Mouse (Mus musculus): ENCODE measurements around the gene Srsf6. TPM values are rescaled to one million over a fixed set of nuclear protein-coding genes. Genes with fewer than 3 reads are reported as not detected.

Srsf6 gene
- polyA plus RNA-seq (2012; rRNA removed; ENCODE audit: low replicate concordance) = 62.7 and 217 TPM in 2 replicates

DNA sequence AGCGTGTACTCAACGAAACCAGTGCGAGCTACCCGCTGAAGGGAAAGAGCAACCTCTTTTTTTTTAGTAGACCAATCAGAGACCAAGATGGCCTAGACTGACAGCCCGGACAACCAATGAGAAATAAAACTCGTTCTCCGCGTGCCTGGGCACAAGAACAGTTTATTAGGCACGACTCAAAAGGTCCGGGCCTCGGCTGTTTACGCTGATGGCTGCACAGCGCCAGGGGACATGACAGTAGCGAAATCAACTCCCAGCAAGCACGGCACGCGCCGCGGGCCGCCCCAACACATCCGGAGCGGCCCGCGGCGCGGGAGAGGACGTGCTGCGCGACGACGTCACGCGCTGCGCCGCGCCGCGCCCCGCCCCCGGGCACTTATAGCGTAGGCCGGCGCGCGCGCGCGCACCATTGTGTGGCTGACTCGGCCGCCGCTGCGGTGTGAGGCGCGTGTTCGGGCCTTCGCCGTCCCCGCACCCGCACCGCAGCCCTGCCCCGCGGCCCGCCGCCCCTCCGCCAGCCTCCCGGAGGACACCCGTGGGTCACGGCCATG lies at the start of gene Srsf6:
Gene Srsf6 (plus strand): TSS at position 406 of the 551 bp plus-strand sequence.

DNA sequence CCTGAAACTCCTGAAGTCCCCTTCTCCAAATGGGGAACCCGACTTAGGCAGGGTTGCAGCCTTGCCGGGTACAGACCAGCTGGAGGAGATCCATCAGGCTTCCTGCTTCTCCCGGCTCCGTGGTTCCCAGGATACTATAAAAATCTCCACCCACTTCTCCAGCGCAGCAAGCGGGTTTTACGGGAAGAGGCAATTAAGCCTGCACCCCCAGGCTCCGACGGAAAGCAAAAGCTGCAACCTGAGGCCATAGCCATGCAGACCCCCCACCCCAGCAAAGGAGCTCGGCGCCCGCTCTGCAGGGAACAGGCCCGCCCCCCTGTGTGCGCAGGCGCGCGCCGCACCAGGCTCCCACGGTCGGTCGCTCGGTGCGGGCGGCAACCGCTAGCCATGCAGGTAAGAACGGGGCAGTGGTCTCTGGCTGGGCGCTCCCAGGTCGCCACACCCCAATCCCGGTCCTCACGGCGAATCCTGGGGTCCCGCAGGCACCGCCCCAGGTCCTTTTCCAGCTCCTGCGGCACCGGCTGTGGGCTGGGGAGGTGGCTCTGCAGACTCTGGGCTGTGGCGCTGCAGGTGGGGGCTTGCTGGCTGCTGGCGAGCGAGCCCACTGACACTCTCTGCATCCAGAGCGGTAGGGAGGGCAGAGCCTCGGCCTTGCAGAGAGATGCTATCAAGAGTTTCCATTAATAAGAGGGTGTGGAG lies 12.0 kb downstream of the Srsf6 start, which contains the start of gene L3mbtl1:
Gene L3mbtl1 (plus strand): TSS at position 325 of the 699 bp plus-strand sequence.

Other genes with a start within 250 kb of the Srsf6 start
- 0.02 and 0.08 TPM in 2 replicates for gene L3mbtl1, start 11.9 kb downstream of the Srsf6 start, polyA plus RNA-seq (2012; rRNA removed; ENCODE audit: low replicate concordance)
- 4.1 and 8.9 TPM in 2 replicates for gene Sgk2, start 55.8 kb downstream of the Srsf6 start, polyA plus RNA-seq (2012; rRNA removed; ENCODE audit: low replicate concordance)
- 8.4 and 8.6 TPM in 2 replicates for gene Ift52, start 85.8 kb downstream of the Srsf6 start, polyA plus RNA-seq (2012; rRNA removed; ENCODE audit: low replicate concordance)
- gene Mybl2, start 123.2 kb downstream of the Srsf6 start, polyA plus RNA-seq (2012; rRNA removed; ENCODE audit: low replicate concordance) = 3.3 and 4.3 TPM in 2 replicates
- gene Gtsf1l, start 156.3 kb downstream of the Srsf6 start, polyA plus RNA-seq (2012; rRNA removed; ENCODE audit: low replicate concordance) = not detected in 2 replicates

Data from duodenum, adult 2 months (tissue).